Mouse (Mus musculus) urinary bladder, postnatal 14 days (tissue): ENCODE measurements around the gene Ch25h.

ENCODE experiments used
- DNase-seq: peaks from one replicate; pipeline ENCODE4 v3.0.0; 2021; ENCODE audit warnings: low spot score

Gene Ch25h

GRCm38 (mm10) chr19:34468216-34468615 is 6.7 kb downstream of the Ch25h start:
- DNase-seq: no peak

DNA sequence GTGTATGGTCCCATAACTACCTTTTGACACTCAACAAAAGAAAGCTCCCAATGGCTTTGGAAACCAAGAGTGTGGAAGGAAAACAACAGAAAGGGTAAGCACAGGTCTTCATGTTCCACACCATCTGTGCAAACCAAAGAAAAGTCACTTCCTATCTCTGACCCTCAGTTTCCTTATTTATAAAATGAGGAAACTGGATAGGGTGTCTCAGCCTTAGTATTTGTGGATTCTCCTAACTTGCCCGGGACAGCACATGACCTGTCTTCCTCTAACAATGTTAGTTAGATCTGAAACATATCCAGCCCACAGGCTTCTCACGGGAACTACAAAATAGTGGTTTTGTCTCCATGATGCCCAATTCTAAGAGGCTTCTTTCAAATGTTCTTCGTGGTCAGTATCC is 10.5 kb downstream of the Ch25h start:
- DNase-seq: no peak

DNA sequence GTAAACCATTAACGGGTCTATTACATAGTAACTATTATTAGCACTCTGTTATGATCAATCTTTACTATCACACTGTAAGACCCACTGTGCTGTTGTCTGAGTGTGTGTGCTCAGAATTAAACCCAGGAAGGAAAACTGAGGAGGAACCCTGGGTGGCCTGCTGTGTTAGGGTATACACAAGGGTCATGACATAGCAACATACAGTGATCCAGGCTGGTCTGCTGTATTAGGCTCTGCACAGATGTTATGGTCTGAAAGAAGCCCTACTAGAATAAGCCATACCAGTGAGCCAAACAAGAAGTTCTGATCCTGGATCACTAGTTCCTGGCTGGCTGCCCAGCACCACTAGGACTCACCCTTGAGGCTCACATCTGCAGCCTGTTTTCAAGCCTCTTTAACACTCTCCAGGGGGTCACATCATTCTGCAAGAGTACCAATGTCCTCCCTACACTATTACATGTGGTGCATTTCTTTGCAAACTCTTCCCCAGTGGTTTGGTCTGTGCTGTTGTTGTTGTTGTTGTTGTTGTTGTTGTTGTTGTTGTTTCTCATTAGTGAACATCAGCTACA is 13.4 kb downstream of the Ch25h start:
- no peak for DNase-seq

- DNase-seq: peak; percentile 4
Measured at GRCm38 (mm10) chr19:34450784-34451370, 24.1 kb downstream of the Ch25h start.

DNA sequence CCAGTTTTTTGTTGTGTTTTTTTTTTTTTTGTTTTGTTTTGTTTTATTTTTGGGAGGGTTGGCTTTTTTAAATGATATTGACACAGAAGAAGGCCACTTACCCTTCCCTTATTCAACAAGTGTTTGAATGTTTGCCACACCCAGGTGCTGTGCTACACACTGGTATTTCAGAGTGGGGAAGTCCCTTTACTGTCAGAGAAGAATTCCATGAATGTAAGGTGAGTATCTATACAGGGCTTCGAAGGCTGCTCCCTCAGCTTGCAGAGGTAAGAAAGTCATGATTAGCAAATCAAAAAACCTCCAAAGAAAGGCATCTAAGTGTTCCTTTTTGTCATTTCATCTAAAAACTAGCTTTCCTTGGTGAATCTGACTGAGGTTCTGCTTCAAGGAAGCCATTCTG is 26.1 kb downstream of the Ch25h start:
- no peak for DNase-seq

DNA sequence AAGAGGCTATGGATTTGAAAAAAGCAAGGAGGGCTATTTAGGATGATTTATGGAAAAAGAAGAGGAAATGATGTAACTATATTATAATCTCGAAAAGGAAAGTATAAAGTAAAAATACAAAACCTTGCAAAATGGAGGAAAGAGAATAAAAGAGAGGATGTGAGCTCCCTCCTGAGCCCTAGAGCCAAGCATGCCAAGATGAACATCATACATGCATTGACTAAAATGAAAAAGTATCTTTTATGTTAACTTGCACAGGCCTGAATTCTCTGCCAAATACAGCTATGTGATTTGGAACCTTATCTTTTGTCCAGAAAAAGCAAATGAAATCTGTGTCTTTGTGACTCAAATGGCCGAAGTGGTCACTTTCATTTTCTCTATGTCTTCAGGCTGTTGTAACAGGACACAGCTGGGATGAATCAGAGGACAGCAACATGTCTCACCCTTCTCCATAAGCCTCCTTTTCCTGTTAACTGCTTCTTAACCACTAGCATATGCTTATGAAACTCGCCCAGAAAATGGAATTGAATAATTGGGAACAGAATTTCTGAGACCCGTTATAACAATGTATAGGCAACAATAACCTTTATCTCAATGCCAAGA is 29.5 kb downstream of the Ch25h start:
- peak; percentile 7 for DNase-seq

GRCm38 (mm10) chr19:34444785-34445184 is 30.2 kb downstream of the Ch25h start:
- no peak for DNase-seq

DNA sequence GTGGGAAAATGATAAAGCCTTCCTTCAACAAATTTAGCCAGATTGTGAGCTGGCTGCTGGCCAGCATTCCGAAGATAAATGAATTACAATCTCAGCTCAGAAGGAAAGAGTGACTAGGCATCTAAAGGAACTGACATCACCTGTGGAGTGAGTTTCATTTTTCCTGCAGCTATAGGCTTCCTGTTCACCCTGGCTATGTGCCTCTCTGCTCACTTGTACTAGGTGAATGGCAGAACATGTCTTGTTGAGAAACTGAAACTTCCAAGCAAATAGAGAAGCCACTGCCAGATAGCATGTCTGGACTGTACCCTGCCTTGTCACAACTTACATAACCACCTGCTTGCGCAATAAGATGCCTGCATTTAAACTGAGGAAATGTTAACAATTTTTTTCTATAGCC is 33.0 kb downstream of the Ch25h start:
- peak; percentile 65 for DNase-seq

DNA sequence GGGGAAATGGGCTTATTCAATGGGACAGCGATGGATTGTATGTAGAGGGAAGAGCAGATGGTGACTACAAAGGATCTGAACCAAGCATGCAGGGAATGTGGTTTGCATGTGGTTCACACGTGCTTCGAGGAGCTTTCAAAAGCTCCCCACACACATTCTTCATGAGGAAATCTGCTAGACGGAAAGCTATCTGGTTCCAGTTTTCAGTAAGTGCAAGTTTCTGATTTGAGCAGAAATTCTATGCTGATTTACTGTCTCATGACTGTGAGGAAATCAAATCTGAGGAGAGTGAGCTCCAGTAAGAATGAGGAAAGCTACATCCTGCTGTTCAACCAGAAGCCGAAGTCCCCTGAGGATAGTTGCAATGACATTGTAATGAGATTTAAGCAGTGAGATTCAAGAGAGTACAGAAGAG is 39.8 kb downstream of the Ch25h start:
- DNase-seq: no peak

GRCm38 (mm10) chr19:34431314-34431713 is 43.6 kb downstream of the Ch25h start:
- no peak for DNase-seq

GRCm38 (mm10) chr19:34423783-34424335 is 51.1 kb downstream of the Ch25h start:
- no peak for DNase-seq
